Comparison of ENCODE assay signal across 7 mouse cellular contexts in the genomic region with DNA sequence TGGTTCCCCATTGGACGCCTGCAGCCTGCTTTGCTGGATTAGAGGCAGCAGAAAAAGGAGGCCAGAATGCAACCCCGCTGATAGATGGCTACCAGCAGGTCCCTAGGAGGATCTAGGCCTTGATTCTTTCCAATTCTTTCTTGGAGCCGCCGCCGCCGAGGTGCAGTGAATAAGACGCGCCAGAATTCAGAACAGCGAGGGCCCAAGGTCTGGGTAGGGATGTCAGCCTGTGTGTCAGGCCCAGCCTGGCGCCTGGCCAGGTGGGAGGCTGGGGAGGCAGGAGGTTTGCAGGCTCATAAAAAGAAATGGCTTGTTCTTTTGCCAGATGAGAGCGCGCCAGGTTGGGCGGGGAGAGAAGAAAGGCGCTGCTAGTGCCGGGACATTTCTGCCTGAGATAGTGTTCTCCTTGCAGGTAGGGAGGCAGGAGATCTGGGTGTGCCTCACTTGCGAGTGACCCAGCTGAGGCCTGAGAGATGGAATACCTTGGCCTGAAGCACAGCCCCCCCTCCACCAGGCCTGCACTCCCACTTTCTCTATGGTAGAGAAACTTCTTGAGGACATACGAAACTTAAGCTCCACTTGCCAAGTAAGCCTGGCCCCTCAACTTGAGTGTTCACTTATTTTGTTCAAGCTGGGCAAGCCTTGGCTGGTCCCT.
A peak's percentile ranks its signal among the peaks of the same experiment; 100 is the strongest.
DNase-seq lines count a peak whose midpoint lies in the region; ATAC-seq and TF ChIP-seq lines count a peak whose summit lies in the region.

No protein-coding gene starts in this region.

- DNase-seq in Patski (ENCODE audit: low read depth, low spot score), result peak; percentile 49
- peak; percentile 32 to 39 for DNase-seq in adrenal gland, postnatal 4 days (ENCODE audit: low spot score in 2 of 2)
- peak; percentile 67 for DNase-seq in gastrocnemius, adult 18-20 months (ENCODE audit: low spot score)
- DNase-seq in limb, embryonic 11.5 days (ENCODE audit: low spot score), result peak; percentile 50
- DNase-seq in ovary, adult 18-20 months (ENCODE audit: low spot score), result peak; percentile 75

- peaks cover 2% of the 10 kb centered on the region for H3K27me3 ChIP-seq in Patski
- peaks cover 4% of the 10 kb centered on the region for H3K27me3 ChIP-seq in hindbrain, embryonic 16.5 days (replicated peaks; ENCODE audit: control insufficient read depth, insufficient read depth, low read length)
- H3K27me3 ChIP-seq in limb, embryonic 11.5 days (ENCODE audit: control insufficient read depth, insufficient read depth, low read length), result peaks cover 16% of the 10 kb centered on the region

- in situ Hi-C loops in Patski (cut with MboI; ENCODE audit: low pct_unique_long_range_greater_than_20kb), result no loop called here

- no peak overlapping the region for H3K4me3 ChIP-seq in hindbrain, embryonic 16.5 days (ENCODE audit: low read length)
- H3K4me3 ChIP-seq in limb, embryonic 11.5 days (ENCODE audit: low read depth, low read length), result no peak overlapping the region

- H3K4me1 ChIP-seq in hindbrain, embryonic 16.5 days (ENCODE audit: control insufficient read depth, insufficient read depth, low read depth, low read length), result peaks cover 4% of the 10 kb centered on the region; the same call in 1 of the 2 replicates
- H3K4me1 ChIP-seq in limb, embryonic 11.5 days (ENCODE audit: control insufficient read depth, insufficient read depth, low read length), result peaks cover 14% of the 10 kb centered on the region

- POLR2A ChIA-PET in Patski (lab: Charles Lee), result no interaction called here

- TF ChIP-seq CTCF in Patski (IDR thresholded peaks at IDR 0.05), result no peak

- no peak overlapping the region; the same call in 1 of the 2 replicates for H3K27ac ChIP-seq in hindbrain, embryonic 16.5 days (ENCODE audit: low read depth, low read length)
- H3K27ac ChIP-seq in limb, embryonic 11.5 days (replicated peaks; ENCODE audit: low read depth, low read length), result no peak overlapping the region

- H3K4me2 ChIP-seq in hindbrain, embryonic 16.5 days (ENCODE audit: low read length), result no peak overlapping the region
- H3K4me2 ChIP-seq in limb, embryonic 11.5 days (ENCODE audit: low read depth, severe bottlenecking), result no peak overlapping the region

- ATAC-seq in Patski, result peak; percentile 26
- ATAC-seq in hindbrain, embryonic 16.5 days, result peak; percentile 67
- no peak for ATAC-seq in limb, embryonic 11.5 days (ENCODE audit: insufficient number of reproducible peaks, low FRiP score, low TSS enrichment, low read depth)
- no peak for ATAC-seq in erythroid progenitor cell, adult 5-6 weeks (replicated peaks; ENCODE audit: low FRiP score, poor library complexity, severe bottlenecking)

- WGBS in hindbrain, embryonic 16.5 days, result 37% methylated on average over 17 of the region's 17 CpGs
- WGBS in limb, embryonic 11.5 days, result 29% methylated on average over 17 of the region's 17 CpGs

- no peak overlapping the region for H3K9ac ChIP-seq in hindbrain, embryonic 16.5 days (ENCODE audit: low read depth, low read length)
- H3K9ac ChIP-seq in limb, embryonic 11.5 days (ENCODE audit: low read length), result no peak overlapping the region

- H3K36me3 ChIP-seq in hindbrain, embryonic 16.5 days (ENCODE audit: control insufficient read depth, insufficient read depth, low read length), result no peaks in the 10 kb centered on the region
- H3K36me3 ChIP-seq in limb, embryonic 11.5 days (ENCODE audit: control insufficient read depth, insufficient read depth, low read length), result no peaks in the 10 kb centered on the region

- no peaks in the 10 kb centered on the region for H3K9me3 ChIP-seq in hindbrain, embryonic 16.5 days (ENCODE audit: control insufficient read depth, low read length)
- no peaks in the 10 kb centered on the region for H3K9me3 ChIP-seq in limb, embryonic 11.5 days (ENCODE audit: control insufficient read depth, low read length)

- CTCF ChIA-PET in Patski (lab: Charles Lee), result no interaction called here

Comparison
In these comparisons a context has a peak if more than half of its experiments do, and no peak if none do; other contexts are left out.
1. ATAC-seq: peak in Patski (single experiment) and hindbrain, embryonic 16.5 days (single experiment); none in limb, embryonic 11.5 days (single experiment) and erythroid progenitor cell, adult 5-6 weeks (single experiment).
2. Peak in every context shown above with its lines, with median percentiles within 50 percentile points of each other: DNase-seq.